Mouse (Mus musculus) lung, embryonic 14.5 days (tissue): ENCODE data around the gene Agap2. TPM values are rescaled to one million over a fixed set of nuclear protein-coding genes. Genes with fewer than 3 reads are reported as not detected.

Experiments used
- ATAC-seq: fragments of 200-750 bp; cut with Nextera tagmentation; 2 replicates; pipeline ENCODE4 v1.8.0; 2017; ENCODE audit warnings: mild to moderate bottlenecking, moderate TSS enrichment, moderate library complexity; ENCODE audit not compliant: insufficient read depth
- DNase-seq: peaks from one replicate; pipeline ENCODE4 v3.0.0-alpha.2; 2015
- H3K27ac ChIP-seq: fragments of 300-500 bp; sonication (generic); 2 replicates; pipeline ENCODE4 v1.5.1; 2014; ENCODE audit warnings: low read depth, mild to moderate bottlenecking, moderate library complexity
- H3K27me3 ChIP-seq: fragments of 300-500 bp; sonication (generic); 2 replicates; pipeline ENCODE4 v1.6.1; 2014; ENCODE audit warnings: low read length, control low read depth; ENCODE audit not compliant: insufficient read depth
- H3K36me3 ChIP-seq: fragments of 300-500 bp; sonication (generic); 2 replicates; pipeline ENCODE4 v1.6.1; 2014; ENCODE audit warnings: control low read depth; ENCODE audit not compliant: insufficient read depth
- H3K4me1 ChIP-seq: fragments of 300-500 bp; sonication (generic); 2 replicates; pipeline ENCODE4 v1.6.1; 2014; ENCODE audit warnings: antibody characterized with exemption, control low read depth; ENCODE audit not compliant: insufficient read depth
- H3K4me2 ChIP-seq: fragments of 300-500 bp; sonication (generic); 2 replicates; pipeline ENCODE4 v1.6.1; 2014; ENCODE audit warnings: mild to moderate bottlenecking
- H3K4me3 ChIP-seq: fragments of 300-500 bp; sonication (generic); 2 replicates; pipeline ENCODE4 v1.5.1; 2014; ENCODE audit warnings: low read depth, low read length
- H3K9ac ChIP-seq: fragments of 300-500 bp; sonication (generic); 2 replicates; pipeline ENCODE4 v1.6.1; 2014
- H3K9me3 ChIP-seq: fragments of 300-500 bp; sonication (generic); 2 replicates; pipeline ENCODE4 v1.6.1; 2016; ENCODE audit warnings: low read depth, low read length, control low read depth
- CTCF ChIP-seq: IDR thresholded peaks from 2 replicates; pipeline ENCODE4 v1.5.1; 2016; ENCODE audit warnings: antibody characterized with exemption, low read depth
- WGBS: fragments of 180-500 bp; shearing (Covaris S2); extraction: QIAGEN DNeasy Blood & Tissue Kit; methylation state at CpG from one replicate; pipeline ENCODE4 v1.1.7; 2014; 5-methylcytosine and 5-hydroxymethylcytosine counted together
- polyA plus RNA-seq: library from polyadenylated mRNA; unstranded; fragments of >200 nt; fragmentation: Nextera tagmentation; extraction: Ambion mirVana; gene quantifications from 2 replicates; pipeline ENCODE4 v1.2.1, GENCODE M21; 2014

Gene Agap2
- polyA plus RNA-seq, 1 experiment from 2014 or later: 0.07 TPM

DNA sequence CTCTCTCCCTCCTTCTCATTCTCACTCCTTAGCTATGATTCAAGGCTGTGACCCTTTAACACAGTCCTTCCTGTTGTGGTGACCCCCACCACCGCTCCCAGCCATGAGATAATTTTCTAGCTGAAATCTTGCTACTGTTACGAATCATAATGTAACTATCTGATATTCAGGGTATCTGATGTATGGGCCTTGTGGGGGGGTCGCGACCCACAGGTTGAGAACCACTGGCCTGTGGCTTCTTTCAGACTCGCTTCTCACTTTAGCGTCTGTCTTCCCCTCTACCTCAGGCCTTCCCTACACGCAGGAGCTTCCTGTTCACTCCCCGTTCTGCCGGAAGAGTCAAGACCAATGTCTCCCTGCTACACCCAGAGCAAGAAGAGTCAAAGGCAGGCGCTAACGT, 43.4 kb downstream of the Agap2 start:
- Histone ChIP-seq H3K27ac (no peak overlapping the region), H3K27me3 (no peaks in the 10 kb centered on the region), H3K9ac (no peak overlapping the region), H3K4me1 (peaks cover 3% of the 10 kb centered on the region; the same call in 1 of the 2 replicates), H3K4me2 (no peak overlapping the region), H3K36me3 (peaks cover 27% of the 10 kb centered on the region), H3K9me3 (no peaks in the 10 kb centered on the region), H3K4me3 (no peak overlapping the region)
- no peak for TF ChIP-seq CTCF
- 87% methylated on average over 11 of the region's 11 CpGs for WGBS
- ATAC-seq (no peak), DNase-seq (no peak)

DNA sequence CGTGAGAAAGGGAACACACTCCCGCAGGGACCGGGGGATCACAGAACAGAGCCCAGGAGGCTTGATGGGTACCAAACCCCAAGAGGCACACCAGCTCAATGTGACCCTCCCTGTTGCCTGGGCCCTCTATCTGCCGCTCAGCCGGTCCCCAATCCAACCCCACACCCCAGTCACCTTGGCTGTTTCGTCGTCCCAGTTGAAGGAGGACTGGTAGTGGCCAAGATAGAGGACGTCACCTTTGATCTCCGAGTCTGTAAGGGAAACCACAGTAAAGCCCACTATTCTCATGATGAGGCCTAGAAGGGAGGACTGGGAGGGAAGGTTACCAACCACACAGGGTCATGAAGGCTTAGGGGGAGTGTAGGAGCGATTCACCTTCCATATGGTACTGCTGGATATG, 44.1 kb downstream of the Agap2 start:
- Histone ChIP-seq H3K9me3 (no peaks in the 10 kb centered on the region), H3K4me2 (no peak overlapping the region), H3K27me3 (no peaks in the 10 kb centered on the region), H3K9ac (no peak overlapping the region), H3K36me3 (peaks cover 27% of the 10 kb centered on the region), H3K27ac (no peak overlapping the region), H3K4me3 (no peak overlapping the region), H3K4me1 (peaks cover 3% of the 10 kb centered on the region; the same call in 1 of the 2 replicates)
- ATAC-seq (no peak), DNase-seq (no peak)
- 90% methylated on average over 10 of the region's 10 CpGs for WGBS
- no peak for TF ChIP-seq CTCF

DNA sequence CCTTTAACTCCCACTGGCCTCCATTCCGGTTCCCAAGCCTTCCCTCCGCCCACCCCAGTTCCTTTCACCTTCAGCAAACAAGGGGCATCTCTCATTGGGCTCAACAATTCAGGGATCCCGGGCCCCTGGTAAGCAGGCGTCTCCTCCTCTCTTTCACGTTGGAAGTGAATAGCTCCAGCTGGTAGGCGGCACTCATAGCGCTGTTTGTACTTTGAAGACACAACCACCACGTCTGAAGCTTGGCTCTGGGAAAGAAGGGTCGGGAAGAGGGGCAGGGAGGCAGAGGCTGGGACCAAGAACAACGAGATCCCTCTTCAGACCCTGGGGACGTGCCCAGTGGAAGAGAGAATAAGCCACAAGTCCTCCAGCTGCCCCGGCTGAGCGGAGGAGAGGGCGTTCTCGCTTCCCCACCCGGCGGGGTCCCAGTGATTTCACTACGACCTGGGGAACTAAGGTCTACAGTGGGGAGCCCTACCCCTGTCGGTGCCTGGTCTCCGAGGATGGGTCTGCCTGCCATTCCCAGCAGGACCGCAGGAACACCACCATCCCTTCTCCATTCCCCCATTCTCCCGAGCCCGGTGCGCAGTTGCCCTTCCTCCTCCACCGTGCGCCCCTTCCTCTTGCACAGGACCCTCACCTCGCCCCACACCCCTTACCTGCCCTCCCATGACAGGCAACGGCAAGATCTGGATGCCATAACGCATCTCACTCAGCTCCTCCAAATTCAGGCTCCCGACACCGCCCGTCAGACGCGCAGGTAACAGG, 45.4 kb downstream of the Agap2 start:
- DNase-seq (peak; percentile 23), ATAC-seq (peak; percentile 39)
- Histone ChIP-seq H3K27me3 (no peaks in the 10 kb centered on the region), H3K4me3 (peak overlapping the region; percentile 75), H3K9ac (peak overlapping the region; percentile 70), H3K9me3 (no peaks in the 10 kb centered on the region), H3K27ac (no peak overlapping the region), H3K4me2 (peak overlapping the region; percentile 93), H3K4me1 (peaks cover 3% of the 10 kb centered on the region; the same call in 1 of the 2 replicates), H3K36me3 (peaks cover 27% of the 10 kb centered on the region)
- WGBS: 3% methylated on average over 34 of the region's 34 CpGs
- no peak for TF ChIP-seq CTCF

DNA sequence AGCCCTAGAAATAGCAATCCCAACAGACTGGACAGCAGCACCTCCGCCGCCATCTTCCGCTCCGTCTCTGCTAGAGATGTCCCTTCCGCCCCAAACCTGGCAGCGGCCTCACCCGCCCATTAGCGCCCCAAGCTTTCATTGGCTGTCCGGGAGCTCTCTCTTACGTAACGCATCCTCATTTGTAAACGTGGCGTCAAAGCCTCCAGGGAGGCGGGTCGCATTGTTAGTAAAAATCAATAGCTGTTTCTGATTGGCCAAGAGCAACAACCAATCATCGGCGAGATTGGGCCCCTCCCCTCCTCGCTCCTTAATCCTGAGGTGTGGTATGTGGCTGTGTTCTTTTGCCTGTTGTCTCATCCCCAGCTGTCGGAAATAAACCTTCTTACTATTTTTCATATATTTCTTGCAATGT, 46.0 kb downstream of the Agap2 start, which contains the start of gene Os9:
Os9 (minus strand) TSS at position 66 of the 412 bp plus-strand sequence.
- H3K4me2 ChIP-seq: peak within 1 kb of the TSS; percentile 93
- 0 out of 2 replicates have a peak, but pooled peaks have one; percentile 9 for TF ChIP-seq CTCF
- no peaks in the 10 kb centered on the region for H3K27me3 ChIP-seq
- no peak within 1 kb of the TSS for H3K27ac ChIP-seq
- peaks cover 27% of the 10 kb centered on the region for H3K36me3 ChIP-seq
- H3K9me3 ChIP-seq: no peaks in the 10 kb centered on the region
- peak within 1 kb of the TSS; percentile 70 for H3K9ac ChIP-seq
- H3K4me1 ChIP-seq: peaks cover 3% of the 10 kb centered on the region; the same call in 1 of the 2 replicates
- peak; percentile 97 for ATAC-seq
- H3K4me3 ChIP-seq: peak within 1 kb of the TSS; percentile 75
- under 1% methylated on average over 19 of the region's 19 CpGs for WGBS
- DNase-seq: peak; percentile 99

DNA sequence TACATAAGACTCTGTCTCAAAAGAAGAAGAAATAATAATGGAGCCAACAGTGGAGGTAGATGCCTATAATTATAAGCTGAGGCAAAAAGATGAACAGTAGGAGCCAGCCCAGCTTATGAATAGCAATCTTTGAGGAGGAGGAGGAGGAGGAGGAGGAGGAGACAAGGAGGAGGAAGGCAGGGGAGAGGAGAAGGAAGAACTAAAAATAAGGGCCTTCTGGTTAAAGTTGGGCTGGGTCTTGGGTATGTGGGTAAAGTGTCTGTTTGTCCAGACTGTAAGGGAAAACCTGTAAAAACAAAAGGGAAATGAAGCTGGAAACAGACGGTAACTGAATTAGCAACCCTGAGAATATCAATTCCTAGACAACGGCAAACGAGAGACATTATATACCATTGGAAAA, 46.9 kb downstream of the Agap2 start:
- no peak for TF ChIP-seq CTCF
- 84% methylated on average over 3 of the region's 3 CpGs for WGBS
- no peaks in the 10 kb centered on the region for H3K9me3 ChIP-seq
- DNase-seq (no peak), ATAC-seq (no peak)
- H3K27ac ChIP-seq: no peak overlapping the region
- H3K4me3 ChIP-seq: no peak overlapping the region
- H3K4me1 ChIP-seq: peaks cover 3% of the 10 kb centered on the region; the same call in 1 of the 2 replicates
- peaks cover 23% of the 10 kb centered on the region for H3K36me3 ChIP-seq
- no peak overlapping the region for H3K9ac ChIP-seq
- H3K27me3 ChIP-seq: no peaks in the 10 kb centered on the region
- H3K4me2 ChIP-seq: no peak overlapping the region

DNA sequence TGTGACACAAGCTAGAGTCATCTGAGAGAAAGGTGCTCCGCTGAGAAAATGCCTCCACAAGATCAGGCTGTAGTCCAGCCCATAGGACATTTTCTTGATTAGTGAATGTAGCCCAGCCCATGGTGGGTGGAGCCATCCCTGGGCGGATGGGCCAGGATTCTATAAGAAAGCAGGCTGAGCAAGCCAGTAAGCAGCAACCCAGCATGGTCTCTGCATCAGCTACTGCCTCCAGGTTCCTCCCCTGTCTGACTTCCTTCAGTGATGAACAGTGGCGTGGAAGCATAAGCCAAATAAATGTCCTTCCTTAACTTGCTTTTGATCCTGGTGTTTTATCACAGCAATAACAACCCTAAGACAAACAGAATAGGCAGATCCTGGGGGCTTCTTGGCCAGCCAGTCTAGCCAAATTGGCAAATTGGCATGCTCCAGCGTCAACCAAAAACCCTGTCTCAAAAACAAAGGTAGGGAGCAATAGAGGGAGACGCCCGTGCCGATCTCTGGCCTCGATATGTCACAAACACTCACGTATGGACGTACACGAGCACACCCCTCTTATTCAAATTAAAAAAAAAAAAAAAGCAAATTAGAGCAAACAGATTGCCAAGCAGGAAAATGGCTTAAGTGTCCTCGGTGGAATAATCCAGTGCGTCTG, 47.8 kb downstream of the Agap2 start:
- no peak overlapping the region for H3K9ac ChIP-seq
- peaks cover 3% of the 10 kb centered on the region; the same call in 1 of the 2 replicates for H3K4me1 ChIP-seq
- TF ChIP-seq CTCF: no peak
- H3K27ac ChIP-seq: no peak overlapping the region
- peak; percentile 76 for DNase-seq
- no peak for ATAC-seq
- WGBS: 12% methylated on average over 13 of the region's 13 CpGs
- no peaks in the 10 kb centered on the region for H3K9me3 ChIP-seq
- peak overlapping the region; percentile 60 for H3K4me2 ChIP-seq
- H3K4me3 ChIP-seq: peak overlapping the region; percentile 23
- H3K27me3 ChIP-seq: no peaks in the 10 kb centered on the region
- peaks cover 15% of the 10 kb centered on the region for H3K36me3 ChIP-seq

DNA sequence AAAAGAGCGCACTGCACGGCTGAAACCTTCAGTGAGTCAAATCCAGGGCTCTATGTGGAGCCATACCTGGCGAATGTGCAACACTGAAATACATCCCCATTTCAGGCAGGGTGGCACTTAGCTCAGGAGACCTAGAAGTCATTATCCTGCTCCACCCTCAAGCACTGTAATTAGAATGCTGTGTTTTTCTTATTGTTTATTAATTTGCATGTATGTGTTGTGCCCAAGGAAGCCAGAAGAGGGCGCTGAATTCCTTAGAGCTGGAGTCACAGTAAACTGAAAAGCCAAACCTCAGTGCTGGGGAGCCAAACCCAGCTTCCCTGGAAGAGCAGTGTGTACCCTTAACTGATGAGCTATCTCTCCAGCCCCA, 48.3 kb downstream of the Agap2 start:
- H3K4me3 ChIP-seq: peak overlapping the region; percentile 23
- WGBS: 9% methylated on average over 4 of the region's 4 CpGs
- ATAC-seq: no peak
- H3K9me3 ChIP-seq: no peaks in the 10 kb centered on the region
- DNase-seq: peak; percentile 86
- H3K36me3 ChIP-seq: peaks cover 10% of the 10 kb centered on the region; the same call in 1 of the 2 replicates
- no peak overlapping the region for H3K9ac ChIP-seq
- no peak overlapping the region for H3K27ac ChIP-seq
- H3K4me2 ChIP-seq: peak overlapping the region; percentile 60
- peak; percentile 69 for TF ChIP-seq CTCF
- H3K4me1 ChIP-seq: peaks cover 3% of the 10 kb centered on the region; the same call in 1 of the 2 replicates
- no peaks in the 10 kb centered on the region for H3K27me3 ChIP-seq
